Mouse (Mus musculus): ENCODE results near the gene Adora3.
"Not testable (repeated sequence)": the region's sequence is repeated elsewhere in the genome, so short reads cannot be mapped to it uniquely, and the experiment has no call there.

Adora3 gene

DNA sequence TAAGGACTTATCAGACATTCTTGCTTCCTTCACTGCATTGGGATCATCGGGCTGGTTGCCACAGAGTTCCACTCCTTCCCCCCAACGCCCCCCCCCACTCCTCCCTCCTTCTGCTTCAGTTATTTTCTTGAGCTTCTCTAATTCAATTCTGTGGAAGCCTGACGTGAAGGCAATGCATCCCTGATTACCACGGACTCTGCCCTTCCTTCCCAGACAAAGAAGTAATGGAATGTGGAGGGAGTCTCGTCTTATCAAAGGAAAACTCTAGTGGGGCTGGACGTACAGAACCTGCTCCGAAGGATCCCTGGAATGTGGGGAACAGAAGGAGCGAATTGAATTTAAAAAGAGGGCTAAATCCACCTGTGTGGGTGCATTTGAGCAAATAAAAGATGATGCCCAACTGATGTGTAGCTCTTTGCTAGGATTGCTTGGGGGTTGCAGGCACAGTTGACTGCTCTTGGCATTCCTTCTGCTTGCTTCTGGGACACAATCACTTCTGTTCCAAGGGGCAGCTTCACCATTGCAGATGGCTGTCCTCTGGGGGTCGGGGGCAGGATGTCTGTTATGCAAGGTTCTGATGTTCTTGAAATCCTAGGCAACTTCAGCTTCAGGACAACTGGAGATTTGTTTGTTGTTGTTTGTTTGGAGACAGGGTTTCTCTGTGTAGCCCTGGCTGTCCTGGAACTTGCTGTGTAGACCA lies 37.4 kb downstream of the Adora3 start:
- no peak for DNase-seq

DNA sequence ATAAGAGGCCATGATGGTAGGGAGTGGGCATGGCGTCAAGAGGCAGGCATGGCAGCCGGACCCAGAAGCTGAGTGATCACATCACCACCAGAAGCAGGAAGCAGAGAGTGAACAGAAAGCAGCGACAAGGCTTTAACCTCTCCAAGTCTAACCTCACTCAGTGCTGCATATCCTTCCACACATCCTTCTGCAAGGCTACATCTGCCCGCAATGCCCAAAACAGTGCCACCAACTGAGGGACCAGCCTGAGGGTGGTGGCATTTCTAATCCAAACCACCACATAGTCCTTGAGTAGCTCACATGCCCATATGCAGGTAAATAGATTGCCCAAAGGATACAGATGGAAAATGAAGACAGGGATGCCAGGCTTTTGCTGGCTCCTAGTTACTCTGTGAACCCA lies 38.3 kb downstream of the Adora3 start:
- DNase-seq, result no peak

DNA sequence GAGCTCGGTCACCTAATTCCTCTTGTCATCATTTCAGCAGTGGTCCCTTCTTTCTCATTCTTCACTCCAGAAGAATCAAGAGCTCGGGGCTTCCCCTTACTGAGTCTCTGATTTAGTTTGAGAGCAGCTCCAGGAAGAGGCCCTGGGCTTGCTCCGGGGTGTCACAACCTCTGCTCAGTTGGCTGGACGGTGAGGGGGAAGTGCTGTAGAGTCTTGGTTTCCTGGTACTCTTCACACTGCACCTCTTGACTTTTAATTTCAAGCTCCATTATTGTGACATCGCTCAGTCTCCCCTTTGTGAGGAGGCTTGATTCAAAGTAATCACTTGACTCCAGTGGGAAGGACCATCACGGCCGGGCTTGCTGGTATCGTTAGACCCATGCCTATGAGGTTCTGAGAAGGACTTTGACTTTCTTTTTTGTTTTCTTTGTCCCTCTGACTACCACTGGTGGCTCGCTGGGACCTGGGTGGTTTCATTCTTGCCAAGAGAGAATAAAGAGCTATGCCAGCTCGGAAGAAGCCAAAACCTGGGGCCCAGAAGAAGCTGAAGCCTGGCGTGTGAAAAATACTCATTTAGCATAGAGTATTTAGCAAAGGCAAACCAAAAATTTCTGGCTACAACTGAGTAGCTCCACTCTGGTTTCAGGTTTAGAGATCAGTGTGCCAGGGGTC lies 40.0 kb downstream of the Adora3 start:
- no peak for DNase-seq

DNA sequence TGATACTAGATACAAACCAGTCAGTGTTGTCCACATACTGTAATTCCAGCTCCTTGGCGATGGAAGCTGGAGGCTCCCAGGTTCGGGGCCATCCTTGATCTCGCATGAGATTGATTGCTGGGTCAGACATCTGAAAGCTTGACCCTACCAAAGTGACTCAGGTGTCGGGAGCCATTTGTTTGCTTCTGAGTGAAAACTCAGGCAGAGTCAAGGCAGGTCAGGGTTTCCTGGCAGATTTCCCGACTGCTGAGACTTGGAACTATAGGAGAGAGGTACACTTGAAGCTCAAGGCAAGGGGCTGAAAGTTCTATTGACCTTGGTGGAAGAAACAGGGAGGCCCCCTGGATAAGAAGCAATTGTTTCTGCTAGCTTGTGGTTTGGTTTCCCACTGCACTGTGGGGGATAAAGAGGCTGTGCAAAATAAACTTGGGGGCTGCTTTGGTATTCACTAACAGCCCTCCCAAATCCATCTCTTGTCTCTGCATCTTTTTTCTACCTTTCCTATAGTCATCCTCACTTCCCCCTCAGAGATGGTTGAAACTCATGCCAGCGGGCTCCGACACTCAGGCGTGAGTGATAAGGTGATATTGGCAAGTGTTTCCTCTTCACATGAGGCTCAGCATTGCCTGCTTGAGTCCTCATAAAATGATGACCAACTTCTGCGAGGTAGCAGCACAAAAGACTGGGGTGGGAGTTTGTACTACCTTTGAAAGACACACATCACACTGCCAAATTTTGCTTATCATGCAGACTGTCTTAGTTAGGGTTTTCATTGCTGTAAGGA lies 41.6 kb downstream of the Adora3 start:
- no peak for DNase-seq

DNA sequence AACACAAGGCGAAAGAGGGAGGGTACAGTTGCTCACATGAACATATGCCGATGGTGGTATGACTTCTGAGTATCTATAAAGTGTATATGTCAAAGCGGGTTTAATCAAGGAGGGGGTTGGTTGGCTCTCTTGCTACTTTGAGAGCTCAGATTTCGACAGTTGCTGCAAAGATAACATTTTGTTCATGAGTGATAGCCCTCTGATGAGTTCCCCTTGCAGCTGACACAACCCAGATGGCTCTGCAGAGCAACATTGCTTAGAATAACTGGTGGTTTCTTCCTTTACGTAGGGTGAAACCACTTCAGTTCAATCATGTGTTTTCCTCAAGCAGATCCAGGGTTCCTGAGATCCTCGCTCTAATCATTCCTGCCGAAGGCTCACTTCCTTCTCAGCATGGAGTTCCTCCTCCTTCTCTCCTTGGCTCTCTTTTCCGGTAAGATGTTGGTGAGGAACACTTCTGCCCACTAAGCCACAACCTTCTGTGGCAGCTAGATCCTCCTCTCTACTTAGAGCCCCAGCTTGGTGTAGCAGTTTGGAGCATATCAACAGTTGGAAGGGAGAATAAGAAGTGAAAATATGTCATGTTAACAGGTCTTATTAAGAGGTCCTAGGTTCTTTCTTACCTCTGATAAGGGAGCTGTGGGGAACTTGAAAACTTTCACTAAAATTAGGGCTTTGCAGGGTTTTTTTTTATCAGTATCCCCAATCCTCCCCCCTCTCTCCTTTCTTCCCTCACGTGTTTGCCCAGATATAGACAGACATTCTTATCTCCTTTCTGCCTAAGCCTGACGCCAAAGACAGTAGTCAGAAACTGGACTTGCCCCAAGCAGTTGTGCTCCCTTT lies 43.4 kb downstream of the Adora3 start:
- no peak for DNase-seq

DNA sequence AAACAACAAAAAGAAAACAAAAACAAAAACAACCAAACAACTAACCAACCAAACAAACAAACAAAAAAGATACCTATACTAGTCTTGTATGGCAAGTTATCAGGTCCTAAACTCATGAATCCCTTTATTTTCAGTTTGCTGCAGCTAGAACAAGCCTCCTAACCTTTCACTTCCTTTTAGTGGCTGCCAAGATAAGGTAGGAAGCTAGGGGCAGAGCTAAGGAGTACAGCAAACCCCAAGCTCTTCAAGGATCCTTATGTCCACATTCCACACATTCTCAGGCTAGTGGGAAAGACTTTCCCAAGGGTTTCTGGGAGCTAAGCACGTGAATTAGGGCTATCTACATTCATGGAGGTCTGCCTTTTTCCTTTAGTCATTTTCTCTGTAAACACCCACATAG lies 44.6 kb downstream of the Adora3 start:
- DNase-seq, result no peak

DNA sequence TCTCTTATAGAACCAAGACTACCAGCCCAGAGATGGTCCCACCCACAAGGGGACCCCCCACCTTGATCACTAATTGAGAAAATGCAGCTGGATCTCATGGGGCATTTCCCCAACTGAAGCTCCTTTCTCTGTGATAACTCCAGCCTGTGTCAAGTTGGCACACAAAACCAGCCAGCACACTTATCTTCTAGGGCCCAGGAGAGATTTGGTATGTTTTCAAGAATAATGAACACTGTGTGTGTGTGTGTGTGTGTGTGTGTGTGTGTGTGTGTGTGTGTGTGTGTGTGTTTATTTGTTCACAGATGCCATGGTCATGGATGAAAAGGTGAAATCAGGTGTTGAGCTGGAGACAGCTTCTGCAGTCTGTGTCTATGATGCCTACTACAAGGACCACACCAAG lies 45.8 kb downstream of the Adora3 start:
- DNase-seq, result not testable (repeated sequence)

DNA sequence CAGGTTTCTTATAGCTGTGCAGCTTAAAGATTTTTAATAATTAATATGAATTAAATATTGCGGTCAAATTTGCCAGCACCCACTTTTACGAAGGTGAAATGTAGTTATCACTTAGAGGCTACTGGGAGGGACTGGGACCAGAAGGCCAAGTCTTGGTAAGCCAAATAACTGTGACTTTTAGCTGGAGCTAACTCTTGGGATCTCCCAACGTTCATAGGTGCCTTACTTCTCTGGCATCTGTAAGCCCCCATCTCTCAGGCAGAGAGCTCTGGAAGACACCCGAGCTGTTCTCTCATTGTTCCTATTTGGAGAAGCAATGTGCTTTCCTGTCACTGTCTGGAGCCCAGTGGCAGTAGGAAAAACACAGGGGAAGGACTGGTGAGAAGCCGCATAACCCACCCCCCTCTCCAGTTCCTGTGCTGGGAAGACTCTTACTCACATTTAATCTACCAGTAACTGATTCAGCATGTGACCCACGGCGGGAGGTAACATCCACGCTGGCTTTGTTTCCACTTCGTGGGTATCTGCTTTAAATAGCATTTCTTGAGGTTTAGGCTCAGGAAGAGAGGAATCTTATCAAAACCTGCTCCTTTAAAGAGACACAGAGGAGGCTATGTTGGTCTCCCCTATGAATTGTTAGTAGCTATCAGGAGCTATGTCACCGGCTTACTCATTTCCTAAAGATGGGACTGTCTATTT lies 47.1 kb downstream of the Adora3 start:
- DNase-seq, result no peak

DNA sequence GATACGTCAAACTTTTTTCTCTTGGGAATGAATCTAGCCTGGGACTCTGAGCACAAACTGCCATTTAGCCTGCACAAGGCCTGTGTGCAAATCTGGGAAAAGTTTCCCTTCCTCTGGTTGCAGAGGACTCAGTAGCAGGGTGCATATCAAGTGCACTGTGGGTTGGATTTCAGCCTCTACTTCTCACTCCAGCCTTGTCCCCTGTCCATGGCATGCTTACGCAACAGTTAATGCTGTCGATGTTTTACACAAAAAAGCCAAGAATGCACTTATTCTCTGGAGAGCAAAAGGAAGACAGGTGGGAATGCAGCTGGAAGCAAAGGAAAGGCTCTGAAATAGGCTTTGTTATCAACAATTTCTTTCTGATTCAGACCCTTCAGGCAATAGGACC lies 47.7 kb downstream of the Adora3 start:
- no peak for DNase-seq

DNA sequence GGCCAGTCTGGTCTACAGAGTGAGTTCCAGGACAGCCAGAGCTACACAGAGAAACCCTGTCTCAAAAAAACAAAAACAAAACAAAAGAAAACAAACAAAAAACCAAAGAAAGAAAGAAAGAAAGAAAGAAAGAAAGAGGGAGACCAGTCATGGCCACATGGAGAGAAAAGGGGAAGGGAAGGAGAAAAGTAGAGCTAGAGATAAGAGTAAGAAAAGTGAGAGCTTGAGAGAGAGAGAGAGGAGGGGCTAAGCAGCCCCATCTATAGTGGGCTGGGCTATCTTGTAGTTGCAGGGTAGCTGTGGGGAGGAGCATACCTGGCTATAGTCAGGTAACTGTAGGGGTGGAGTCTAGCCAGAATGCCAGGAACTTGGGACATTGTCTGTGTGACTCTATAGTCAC lies 50.1 kb downstream of the Adora3 start:
- DNase-seq, result not testable (repeated sequence)

DNA sequence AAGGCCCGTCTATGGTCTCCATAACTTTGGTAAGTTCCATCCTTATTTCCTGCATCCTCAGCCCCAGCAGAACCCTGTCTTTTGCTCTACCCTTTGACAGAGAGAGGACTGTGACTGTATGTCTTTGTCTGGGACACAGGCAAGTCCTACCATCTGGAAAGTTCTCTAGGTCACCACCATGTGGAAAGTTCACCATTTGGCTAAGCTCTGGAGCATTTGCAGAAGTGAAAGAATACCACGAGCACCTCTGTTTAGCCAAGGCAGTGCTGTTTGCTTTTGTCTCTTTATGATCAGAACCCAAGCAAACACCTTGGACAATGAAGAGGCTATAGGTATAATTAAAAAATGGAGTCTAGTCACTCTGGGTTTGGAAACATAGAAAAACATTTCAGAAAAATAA lies 51.3 kb downstream of the Adora3 start:
- DNase-seq, result no peak

DNA sequence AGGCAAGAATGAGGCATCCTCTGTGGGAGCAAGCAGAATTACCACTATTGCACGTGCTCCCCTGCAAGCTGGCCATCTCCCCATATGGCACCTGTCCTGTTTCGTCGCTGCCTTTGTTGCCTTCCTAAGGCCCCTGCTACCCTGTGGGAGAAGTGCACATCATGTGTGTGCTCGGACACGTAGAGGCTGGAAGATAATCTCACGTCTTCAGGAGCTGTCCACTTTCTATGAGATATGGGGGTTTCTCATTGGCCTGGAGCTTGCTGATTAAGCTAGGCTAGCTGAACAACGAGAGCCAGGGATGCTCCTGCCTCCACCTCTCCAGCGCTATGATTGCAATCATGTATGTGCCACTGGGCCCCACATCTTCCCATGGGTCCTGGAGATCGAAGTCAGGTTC lies 54.0 kb downstream of the Adora3 start:
- DNase-seq, result no peak

DNA sequence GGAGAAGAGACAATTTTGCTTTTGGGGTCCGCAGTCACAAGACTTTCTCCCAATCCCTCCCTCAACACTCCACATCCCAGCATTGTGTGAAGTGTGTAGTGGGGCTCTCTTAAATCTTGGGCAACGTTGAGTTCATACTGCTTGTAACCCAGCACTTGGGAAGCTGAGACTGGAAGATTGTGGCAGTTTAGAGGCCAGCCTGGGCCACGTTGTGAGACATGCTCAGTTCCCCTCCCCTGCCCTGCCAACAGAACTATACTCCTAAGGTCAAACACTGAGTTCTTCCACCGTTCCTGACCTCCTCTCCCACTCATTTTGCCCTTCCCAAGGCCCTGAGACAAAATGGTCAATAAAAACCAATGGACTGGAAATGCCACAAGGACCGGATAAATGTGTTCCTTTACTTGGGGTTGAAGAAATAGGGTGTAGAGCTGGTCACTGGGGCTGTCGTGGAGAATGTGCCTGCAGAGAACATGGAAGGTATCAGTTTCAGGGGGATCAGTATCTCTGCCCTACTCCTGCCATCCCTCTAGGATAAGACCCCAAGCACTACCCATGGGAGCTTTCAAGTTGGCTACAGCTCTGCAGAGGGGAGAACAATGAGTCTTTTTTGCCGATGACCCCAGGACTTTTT lies 57.0 kb downstream of the Adora3 start:
- no peak for DNase-seq

DNA sequence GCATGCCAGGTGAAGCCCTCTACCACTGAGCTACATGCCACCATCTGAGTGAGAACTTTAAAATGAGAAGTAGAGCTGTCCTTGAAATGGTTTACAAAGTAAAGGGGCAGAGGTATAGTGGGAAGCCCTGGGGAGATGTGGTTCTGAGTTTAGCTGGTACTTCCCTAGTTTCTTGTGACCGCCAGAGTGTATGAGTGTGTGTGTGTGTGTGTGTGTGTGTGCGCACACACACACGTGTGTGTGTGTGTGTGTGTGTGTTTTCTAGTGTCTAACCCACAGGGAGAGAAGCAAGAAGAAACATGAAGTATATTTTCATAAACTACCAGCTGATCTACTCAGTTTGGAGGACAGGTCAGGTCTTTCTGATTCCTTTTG lies 57.5 kb downstream of the Adora3 start:
- DNase-seq, result no peak

DNA sequence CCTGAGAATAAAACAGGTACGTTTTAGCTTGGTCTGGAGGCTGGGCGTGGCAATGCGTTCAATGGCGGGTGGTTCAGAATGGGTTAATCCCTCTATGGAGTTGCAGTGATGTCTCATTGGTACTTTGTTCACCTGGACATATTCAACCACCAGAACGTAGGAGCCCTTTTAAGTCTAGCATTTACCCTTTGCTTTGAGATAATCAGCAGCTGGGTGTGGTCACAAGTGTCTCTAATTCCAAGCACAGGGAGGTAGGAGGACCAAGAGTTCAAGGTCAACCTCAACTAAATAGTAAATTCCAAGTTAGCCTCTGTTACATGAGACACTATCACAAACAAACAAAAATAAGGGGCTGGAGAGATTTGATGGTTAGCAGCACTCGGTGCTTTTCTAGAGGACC lies 58.1 kb downstream of the Adora3 start:
- DNase-seq, result no peak

DNA sequence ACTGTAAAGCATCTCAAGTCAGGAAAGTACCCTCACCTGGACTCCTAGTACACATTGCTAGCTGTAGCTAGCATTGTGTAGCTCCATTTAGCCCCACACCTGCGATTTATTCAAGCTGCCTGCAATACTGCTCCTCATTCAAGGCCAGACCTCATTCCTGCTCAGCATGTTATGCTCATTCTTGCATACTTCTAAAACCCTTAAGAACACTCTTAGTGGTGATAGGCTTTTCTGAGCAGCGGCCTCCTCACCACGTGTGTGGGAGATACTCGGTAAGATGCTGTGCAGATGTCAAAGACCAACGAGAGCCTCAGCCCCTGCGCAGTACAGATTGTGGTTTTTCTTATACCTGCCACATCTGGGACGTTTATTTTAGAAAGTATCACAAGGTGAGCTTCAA lies 59.2 kb downstream of the Adora3 start:
- DNase-seq, result no peak

DNA sequence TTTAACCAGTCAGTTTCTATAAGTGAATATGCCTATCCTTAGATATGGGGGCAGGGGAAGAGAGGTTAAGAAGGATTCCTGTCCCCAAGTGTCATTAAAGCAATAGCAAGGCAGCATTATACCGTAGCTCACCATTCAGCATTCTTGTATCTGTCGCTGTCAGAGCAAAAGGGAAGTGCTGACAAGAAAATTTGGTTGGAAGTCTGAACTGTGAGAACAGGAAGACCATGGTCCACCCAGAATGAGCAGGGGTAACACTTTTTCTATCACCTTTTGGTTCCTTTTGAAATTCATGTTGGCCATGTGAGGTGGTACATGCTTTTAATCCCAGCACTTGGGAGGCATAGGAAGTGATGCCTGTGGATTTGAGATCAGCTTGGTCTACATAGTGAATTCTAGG lies 60.4 kb downstream of the Adora3 start:
- no peak for DNase-seq

DNA sequence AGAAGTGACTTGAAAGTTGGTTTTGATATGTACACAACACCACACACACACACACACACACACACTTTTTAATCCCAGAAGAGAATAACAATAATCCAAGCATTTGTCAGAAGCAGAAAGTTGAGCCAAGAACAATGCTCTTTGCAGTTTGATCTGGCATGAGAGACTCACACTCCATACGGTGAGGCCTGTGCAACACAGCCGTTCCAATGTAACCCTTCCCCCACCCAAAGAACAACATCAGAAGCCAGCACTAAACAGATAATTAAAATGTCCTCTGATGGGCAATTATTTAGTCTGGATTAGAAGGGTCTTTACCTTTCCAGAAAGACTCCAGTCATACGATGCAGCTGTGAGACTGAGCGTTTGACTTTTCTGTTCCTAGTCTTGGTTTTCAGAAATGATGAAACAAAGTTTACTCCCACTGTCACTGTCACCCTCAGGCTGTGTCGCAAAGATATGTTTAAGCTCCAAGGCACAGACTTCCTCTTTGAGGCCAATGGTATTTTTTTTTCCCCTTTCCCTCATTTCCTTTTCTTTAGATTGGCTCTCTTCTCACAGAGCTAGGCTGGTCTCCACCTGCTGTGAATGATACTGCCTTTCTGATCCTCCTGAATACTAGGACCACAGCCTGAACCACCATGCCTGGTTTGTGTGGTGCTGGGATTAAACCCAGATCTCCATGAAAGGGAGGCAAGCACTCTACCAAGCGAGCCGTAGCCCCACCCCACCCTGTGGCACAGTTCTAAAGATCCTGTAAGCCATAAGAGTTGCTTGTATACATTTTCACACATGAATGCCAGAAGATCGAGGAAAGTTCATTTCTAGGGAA lies 61.8 kb downstream of the Adora3 start, which contains the start of gene I830077J02Rik:
Gene I830077J02Rik, minus strand, starts transcription at position 425 of the 832 bp plus-strand sequence.
- DNase-seq, result no peak

DNA sequence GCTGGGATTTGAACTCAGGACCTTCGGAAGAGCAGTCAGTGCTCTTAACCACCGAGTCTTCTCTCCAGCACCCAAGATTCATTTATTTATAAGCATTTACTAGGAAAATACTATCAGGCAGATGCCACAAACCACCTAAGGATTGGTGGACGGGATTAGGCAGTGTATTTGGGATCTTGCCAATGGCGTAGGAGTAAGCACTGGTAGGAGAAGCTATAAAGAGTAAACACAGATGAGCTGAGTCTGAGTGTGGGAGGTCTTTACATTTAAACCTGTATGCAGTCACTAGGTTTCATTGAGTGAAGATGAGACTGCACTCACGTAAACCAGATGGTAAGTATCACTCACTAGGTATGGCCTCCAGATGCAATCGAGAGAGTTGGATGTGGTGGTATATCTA lies 63.3 kb downstream of the Adora3 start:
- DNase-seq, result no peak

DNA sequence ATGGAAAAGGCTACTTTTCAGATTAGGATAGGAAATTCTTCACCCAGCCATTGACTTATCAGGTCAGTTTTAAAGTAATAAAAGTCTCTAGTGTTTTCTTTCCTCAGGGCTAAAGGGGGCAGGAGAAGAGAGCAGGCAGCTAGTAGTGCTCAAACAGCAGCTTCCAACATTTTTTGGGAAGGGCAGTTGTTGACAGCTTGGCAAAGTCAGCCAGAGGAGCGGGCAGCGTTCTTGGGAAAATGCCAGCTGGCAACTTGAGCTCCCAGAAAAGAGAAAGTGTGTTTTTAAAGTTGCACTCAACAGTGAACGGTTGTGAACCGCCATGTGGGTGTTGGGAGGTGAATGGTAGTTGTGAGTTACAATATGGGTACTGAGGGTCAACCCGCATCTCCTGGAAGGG lies 64.4 kb downstream of the Adora3 start:
- DNase-seq, result no peak

DNA sequence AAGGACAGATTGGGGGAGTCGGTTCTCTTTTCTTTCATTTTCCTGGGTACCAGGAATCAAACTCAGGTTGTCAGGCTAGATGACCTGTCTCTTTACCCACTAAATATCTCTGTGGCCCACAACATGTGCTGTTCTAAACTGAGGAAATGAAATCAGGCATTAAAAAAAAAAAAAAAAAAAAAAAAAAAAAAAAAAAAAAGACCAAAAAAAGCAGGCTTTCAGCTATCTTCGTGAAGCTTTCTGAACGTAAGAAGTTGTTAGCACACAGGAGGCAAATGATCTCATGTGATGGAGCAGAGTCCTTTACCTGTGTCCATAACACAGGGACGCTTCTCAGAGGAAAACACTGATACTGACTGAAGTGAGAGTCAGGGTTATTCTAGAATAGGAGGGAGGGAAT lies 65.5 kb downstream of the Adora3 start:
- no peak for DNase-seq
